Mouse (Mus musculus) T-helper 17 cell (primary cell): ENCODE measurements around the gene Duxbl1.
"Not testable (repeated sequence)": the region's sequence is repeated elsewhere in the genome, so short reads cannot be mapped to it uniquely, and the experiment has no call there.

Experiments
- in situ Hi-C, 2 experiments: fragments of 300-600 bp; cut with MboI, MseI; formaldehyde crosslinking; loops; 1 replicate in 1 of 2; 2 replicates in 1 of 2; pipeline ENCODE4 v1.15.1; 2025; ENCODE audit warnings: high pct_unique_total_duplicates in 2 of 2

Duxbl1 gene

DNA sequence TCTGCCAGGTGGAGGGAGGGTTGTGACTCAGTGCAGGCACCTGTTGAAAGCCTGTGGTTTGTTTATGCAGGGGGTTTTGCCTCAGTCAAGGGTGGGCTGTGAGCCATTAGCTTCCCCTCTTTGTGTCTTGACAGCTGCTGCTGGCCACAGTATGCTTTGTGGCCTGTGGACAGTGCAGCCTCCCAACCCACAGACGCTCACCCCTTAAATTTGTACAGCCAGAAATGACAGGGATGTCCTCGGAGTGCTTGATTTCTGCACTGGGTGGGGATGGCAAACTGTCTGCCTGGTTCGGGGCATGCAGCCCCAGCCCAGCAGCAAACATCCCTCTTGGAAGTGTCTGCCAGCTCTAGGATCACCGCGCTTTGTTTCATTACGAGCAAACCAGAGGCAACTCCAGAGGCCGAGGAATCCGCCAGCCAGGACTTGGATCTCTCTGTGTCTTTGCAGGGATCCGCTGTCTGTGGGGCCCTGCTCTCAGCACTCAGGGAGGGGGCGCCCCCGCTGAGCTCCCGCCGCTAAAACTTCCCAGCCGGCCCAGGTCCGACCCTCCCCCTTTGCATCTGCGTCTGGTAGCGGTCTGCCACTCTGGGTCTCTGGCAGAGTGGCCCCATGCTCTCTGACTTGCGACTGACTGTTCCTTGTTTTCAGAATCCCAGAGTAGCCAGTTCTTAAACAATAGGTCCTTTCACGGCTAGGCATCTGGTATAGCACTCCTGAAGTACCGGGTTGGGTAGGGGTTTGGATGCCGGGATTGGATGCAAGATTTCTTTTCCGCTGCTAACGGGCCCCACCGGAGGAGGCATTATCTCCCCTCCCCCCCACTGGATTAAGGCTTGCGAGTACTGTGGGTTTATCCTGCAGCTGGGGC lies at the start of gene Duxbl1:
TSS of gene Duxbl1 (plus strand) at position 207 of the 871 bp plus-strand sequence.
- in situ Hi-C loops, result not testable (repeated sequence)

DNA sequence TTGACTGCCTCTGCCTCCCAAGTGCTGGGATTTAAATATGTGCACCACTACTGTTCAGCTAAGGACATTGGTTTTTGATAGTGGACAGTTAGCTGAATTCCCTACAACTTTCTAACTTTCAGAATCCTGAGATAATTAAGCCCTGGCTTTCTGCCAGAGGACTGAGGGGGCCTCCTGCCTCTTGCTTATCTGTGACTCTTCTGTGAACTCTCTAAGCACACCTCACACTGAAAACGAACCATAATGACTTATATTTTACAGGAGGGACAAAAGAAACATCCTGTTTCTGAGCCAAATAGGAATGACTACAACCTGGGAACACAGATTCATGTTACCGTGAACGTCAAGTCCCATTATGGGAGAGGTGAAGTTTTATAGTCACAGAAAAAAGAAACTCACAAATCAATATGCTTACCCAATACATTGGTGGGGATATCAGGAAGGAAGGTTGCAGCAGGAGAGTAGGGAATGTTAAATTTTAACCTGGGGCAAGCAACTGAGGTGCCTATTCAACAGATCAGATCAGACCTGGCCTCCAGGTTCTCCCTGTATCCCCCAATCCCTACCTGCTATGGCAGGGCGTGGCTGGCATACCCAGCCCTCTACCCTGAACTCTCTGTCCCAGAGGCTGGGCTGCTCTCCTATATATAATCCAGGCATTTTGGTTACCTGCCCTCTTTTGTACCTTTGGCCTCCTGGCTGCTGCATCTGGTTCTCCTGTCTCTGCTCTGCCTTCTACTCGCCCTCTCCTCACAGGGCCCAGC lies 41.3 kb upstream of the Duxbl1 start:
- in situ Hi-C loops, result not testable (repeated sequence)

DNA sequence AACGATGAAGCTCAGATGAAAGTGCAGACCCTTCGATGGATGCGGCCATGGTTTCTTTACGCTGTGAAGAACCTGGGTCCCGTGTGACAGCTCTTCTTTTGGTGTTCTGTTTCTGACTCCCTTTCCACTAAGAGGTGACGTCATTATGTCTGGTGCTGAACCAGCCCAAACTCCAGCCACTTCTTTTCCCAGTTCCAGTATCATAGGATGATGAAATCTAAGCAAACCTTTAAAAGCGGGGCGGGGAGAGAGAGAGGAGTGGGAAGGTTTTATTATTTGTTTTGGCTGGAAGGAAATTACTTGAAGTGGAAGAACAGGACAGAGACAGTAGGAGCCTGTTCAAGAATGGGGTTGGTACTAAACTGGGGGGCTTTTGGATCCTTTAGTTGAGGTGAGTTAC lies 40.4 kb upstream of the Duxbl1 start, which contains the start of gene Cphx1:
TSS of gene Cphx1 (plus strand) at position 301 of the 400 bp plus-strand sequence.
- in situ Hi-C loops, result not testable (repeated sequence)

DNA sequence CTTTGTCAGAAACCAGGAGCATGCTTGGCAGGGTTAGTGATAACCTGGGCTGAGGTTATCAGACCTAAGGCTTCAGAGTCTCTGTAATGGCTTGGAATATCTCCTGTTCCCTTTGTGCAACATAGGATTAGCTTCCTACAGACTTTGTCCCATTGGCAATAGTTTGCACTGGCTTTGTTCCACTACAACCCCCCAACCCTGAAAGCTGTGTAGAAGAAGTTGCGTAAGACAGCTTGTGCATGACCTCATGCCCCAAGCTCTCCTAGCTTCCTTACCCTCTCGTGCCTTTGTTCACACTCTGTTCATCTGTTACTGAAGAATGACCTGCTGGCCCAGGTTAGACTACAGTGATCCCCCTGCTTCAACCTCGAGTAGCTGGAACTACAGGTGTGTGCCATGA lies 20.5 kb upstream of the Duxbl1 start:
- in situ Hi-C loops, result not testable (repeated sequence)

DNA sequence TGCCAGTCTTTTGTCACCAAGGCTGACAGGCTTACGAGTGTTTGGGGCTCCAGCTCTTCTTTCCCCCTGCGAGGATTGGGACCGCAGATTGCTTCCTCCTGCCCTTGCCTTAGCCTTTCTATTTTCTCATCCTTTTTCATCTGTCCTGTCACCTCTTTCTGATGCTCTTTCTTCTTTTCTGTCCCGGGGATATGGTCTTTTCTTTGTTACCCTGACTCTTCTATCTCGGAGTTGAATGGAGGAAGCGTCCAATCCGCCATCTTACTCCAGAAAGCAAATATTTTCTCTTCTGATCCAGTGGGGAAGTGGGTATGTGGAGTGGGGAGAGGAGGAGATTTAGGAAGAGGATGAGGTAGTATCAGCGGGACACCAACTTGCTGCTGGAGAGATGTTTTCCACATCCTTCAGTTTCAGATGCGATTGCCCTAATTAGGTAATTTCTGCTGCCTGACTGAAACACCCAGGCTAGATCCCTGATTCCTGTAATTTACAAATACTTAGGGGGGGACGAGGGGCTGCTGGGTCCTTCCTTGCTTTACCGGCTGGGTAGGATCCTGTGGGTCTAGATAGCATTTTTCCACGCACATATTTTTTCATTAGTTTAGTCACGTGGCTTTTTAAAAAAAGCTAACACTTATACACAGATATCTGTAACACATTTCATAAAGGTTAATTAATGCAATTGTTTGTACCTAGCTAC lies 1.0 kb downstream of the Duxbl1 start:
- in situ Hi-C loops, result not testable (repeated sequence)

DNA sequence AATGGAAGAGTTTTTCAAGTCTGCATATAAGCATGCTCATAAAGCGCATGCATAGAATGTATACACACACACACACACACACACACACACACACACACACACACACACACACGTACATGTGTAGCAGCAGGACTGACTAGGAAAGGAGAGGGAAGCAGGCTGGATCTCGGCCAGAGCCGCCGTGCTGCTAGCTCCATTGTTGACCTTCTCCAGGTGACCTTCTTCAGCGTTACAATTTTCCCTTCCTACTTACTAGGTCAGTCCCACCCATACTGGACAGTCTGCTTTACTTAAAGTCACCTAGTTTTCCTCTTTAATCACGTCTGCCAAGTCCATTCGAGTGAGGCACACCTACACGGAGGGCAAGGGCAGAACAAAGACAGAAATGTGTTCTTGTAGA lies 3.5 kb downstream of the Duxbl1 start:
- in situ Hi-C loops, result loop anchor here (5.0 kb wide), 2 partner anchors 140 to 280 kb away; no protein-coding TSS in a partner anchor

DNA sequence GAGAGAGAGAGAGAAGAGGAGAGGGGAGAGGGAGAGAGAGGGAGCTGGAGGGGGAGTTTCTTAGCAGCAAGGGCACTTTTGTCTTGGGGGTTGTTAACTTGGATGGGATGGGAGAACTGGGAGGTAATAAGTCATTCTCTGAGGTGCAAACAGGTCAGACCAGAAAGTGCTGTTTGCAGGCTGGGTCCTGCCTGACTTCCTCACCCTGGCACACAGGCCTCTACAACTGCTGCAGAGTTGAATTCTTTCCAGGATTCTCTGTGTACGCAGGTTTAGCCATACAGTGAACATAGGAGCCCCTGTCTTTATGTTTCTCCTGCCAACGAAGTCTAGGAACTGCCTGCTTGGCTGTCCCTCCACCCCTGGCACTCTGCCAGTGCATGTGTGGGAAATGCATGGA lies 29.1 kb downstream of the Duxbl1 start:
- in situ Hi-C loops, result loop anchor here in 1 of 2 experiments (5.0 kb wide), 1 partner anchor 290 kb away; no protein-coding TSS in a partner anchor

DNA sequence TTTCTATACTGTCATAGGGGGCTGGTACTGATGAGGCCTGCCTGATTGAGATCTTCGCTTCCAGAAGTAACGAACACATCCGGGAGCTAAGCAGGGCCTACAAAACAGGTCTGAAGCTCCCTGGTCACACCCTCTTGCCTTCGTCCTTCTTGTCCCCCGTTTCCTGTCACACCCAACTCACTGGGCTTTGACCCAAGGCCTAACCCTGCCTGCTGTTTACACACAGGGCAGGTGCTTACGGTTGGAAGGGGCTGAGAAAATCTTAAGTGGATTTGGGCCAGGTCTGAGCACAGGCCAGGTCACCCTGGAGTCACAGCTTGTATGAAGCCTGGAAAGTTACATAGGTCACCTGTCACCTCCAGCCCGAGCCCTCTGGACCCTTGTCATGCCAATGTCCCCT lies 38.0 kb downstream of the Duxbl1 start:
- in situ Hi-C loops, result loop anchor here (5.0 kb wide), 2 partner anchors 144 to 194 kb away; no protein-coding TSS in a partner anchor

DNA sequence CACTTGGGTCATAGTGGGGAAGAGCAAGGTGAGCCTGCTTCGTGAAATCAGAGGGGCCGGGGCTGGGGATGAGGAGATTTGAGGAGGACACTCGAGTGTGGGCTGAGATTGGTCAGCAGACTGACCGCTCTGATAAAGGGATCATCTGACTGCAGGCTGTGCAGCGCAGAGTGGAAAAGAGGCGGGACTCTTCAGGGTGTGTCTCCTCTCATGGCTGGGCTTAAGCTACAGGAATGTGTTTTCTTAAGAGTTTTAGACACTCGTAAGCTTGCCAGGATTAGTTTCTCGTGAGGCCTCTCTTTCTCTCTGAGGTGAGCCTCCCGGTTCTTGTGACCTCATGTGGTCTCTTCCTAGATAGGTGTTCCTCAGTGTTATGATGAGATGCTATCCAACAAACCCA lies 43.2 kb downstream of the Duxbl1 start:
- in situ Hi-C loops, result not testable (repeated sequence)

DNA sequence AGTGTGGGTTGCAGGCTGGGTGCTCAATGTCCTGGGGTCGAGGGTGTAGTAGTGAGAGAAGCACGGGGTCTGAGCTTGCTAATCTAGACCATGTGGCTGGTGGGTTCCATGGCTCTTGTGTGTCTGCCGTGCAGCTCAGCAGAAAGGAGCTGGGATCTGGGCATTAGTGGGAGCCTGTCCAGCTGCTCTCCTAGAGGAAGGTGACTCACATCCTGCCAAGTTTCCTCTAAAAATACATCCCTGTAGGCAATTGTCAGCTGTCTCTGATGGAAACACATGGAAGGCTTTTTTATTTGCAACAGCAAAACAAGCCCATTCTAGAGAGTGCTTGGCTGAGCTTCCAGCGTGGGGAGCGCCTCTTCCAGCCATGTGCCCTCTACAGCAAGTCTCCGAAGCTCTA lies 44.5 kb downstream of the Duxbl1 start:
- in situ Hi-C loops, result not testable (repeated sequence)

DNA sequence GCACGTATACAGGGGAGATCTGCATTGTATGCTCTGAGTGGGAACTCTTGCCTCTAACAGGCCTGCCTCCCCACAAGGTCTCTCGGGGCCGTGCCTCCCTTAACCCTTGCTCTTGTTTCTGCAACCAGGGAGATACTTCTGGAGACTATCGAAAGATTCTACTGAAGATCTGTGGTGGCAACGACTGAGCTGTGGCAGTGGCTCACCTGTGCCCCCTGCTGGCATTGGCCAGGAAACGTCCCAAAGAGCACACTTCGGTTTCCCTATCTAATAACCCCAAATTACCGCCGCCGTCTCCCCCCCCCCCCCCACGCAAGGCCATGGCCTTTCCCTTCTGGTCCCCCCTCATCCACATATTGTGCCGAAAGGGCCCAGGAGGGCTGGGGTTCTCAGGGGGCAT lies 47.3 kb downstream of the Duxbl1 start:
- in situ Hi-C loops, result loop anchor here in 1 of 2 experiments (25.0 kb wide), 2 partner anchors 213 to 313 kb away; no protein-coding TSS in a partner anchor

DNA sequence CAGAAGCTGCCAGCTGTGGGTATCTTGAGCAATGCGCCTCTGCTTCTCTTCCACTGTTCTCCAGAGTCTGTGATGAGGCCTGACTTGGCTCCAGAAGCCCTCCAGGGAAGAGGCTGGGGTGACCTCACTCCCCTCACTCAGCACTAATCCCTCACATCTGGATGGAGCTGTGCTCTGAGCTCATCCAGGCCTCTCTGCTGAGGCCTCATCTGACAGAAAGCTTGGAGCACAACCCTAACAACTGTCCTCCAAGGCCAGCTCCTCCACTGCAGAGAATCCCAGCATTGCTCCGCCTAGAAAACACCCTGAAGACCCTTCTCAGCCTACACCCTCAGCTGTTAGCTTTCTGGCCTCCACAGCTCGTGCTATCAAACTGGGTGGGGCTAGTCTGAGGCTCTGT lies 56.0 kb downstream of the Duxbl1 start:
- in situ Hi-C loops, result loop anchor here in 1 of 2 experiments (25.0 kb wide), 2 partner anchors 222 to 322 kb away; no protein-coding TSS in a partner anchor

DNA sequence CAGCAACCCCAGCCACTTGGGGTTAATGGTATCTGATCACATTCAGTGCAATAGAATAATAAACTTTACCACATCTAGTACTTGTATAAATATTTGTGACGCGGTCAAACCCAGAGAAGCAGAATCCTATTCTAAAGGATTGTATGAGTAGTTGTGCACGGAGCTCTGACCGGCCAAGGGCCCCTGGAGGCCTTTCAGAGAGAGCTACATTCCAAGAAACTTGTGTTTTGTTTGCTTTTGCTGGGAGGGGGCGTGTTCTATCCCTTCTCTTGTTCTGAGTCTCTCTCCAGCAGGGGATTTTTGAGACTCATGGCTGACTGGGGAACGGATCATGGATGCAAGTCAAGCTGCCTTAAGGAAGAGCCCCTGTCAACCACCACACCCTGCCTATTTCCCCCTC lies 57.1 kb downstream of the Duxbl1 start:
- in situ Hi-C loops, result loop anchor here in 1 of 2 experiments (25.0 kb wide), 2 partner anchors 223 to 323 kb away; no protein-coding TSS in a partner anchor
